Mouse (Mus musculus) brain, adult 2 months (tissue): ENCODE measurements around the gene Lrrc71.

Source experiments
- DNase-seq: peaks from one replicate; pipeline ENCODE4 v3.0.0; 2011; ENCODE audit warnings: low read depth, low spot score

Lrrc71 gene

GRCm38 (mm10) chr3:87748431-87748830 is at the start of gene Lrrc71:
Gene Lrrc71, minus strand, starts transcription at chr3:87748625.
- DNase-seq = no peak

GRCm38 (mm10) chr3:87796736-87797334 is 48.4 kb upstream of the Lrrc71 start, which contains the start of gene Insrr:
Gene Insrr, plus strand, starts transcription at chr3:87796951.
- no peak for DNase-seq

- DNase-seq = peak; percentile 54
These were observed 47.2 kb upstream of the Lrrc71 start for GRCm38 (mm10) chr3:87795336-87796277.

GRCm38 (mm10) chr3:87794922-87795325 is 46.5 kb upstream of the Lrrc71 start, which contains the start of gene Ntrk1:
Gene Ntrk1, minus strand, starts transcription at chr3:87795162.
- no peak for DNase-seq

GRCm38 (mm10) chr3:87789768-87790167 is 41.3 kb upstream of the Lrrc71 start:
- DNase-seq = no peak

GRCm38 (mm10) chr3:87789248-87789647 is 40.8 kb upstream of the Lrrc71 start:
- no peak for DNase-seq

- no peak for DNase-seq
These were observed 37.3 kb upstream of the Lrrc71 start for GRCm38 (mm10) chr3:87785626-87786214.

GRCm38 (mm10) chr3:87785156-87785555 is 36.7 kb upstream of the Lrrc71 start:
- DNase-seq = no peak

- DNase-seq = no peak
These were observed 35.0 kb upstream of the Lrrc71 start for GRCm38 (mm10) chr3:87783282-87784023.

- no peak for DNase-seq
These were observed 30.7 kb upstream of the Lrrc71 start for GRCm38 (mm10) chr3:87779086-87779485.

GRCm38 (mm10) chr3:87778283-87778682 is 29.9 kb upstream of the Lrrc71 start:
- peak; percentile 21 for DNase-seq

GRCm38 (mm10) chr3:87771088-87771487 is 22.7 kb upstream of the Lrrc71 start:
- DNase-seq = no peak

GRCm38 (mm10) chr3:87770280-87770679 is 21.9 kb upstream of the Lrrc71 start:
- DNase-seq = peak; percentile 65

GRCm38 (mm10) chr3:87769506-87769905 is 21.1 kb upstream of the Lrrc71 start:
- DNase-seq = no peak

GRCm38 (mm10) chr3:87768844-87769243 is 20.4 kb upstream of the Lrrc71 start:
- peak; percentile 13 for DNase-seq

- no peak for DNase-seq
These were observed 20.0 kb upstream of the Lrrc71 start for GRCm38 (mm10) chr3:87768431-87768830.

GRCm38 (mm10) chr3:87767764-87768163 is 19.3 kb upstream of the Lrrc71 start:
- DNase-seq = no peak

- no peak for DNase-seq
These were observed 17.9 kb upstream of the Lrrc71 start for GRCm38 (mm10) chr3:87766284-87766667.

GRCm38 (mm10) chr3:87765631-87766283 is 17.3 kb upstream of the Lrrc71 start:
- no peak for DNase-seq

GRCm38 (mm10) chr3:87765091-87765490 is 16.7 kb upstream of the Lrrc71 start:
- no peak for DNase-seq

GRCm38 (mm10) chr3:87764506-87764905 is 16.1 kb upstream of the Lrrc71 start:
- peak; percentile 13 for DNase-seq
